Mouse (Mus musculus) lung, embryonic 16.5 days (tissue): ENCODE measurements around the gene Pik3ca. TPM values are rescaled to one million over a fixed set of nuclear protein-coding genes. Genes with fewer than 3 reads are reported as not detected.

Source experiments
- ATAC-seq: fragments of 200-750 bp; cut with Nextera tagmentation; 2 replicates; pipeline ENCODE4 v1.8.0; 2017; ENCODE audit warnings: low read depth, mild to moderate bottlenecking, moderate library complexity
- H3K27ac ChIP-seq: fragments of 300-500 bp; sonication (generic); 2 replicates; pipeline ENCODE4 v1.5.1; 2014; ENCODE audit warnings: mild to moderate bottlenecking, control low read depth, low read length
- H3K27me3 ChIP-seq: fragments of 300-500 bp; sonication (generic); 2 replicates; pipeline ENCODE4 v1.6.1; 2014; ENCODE audit warnings: low read depth, low read length, mixed read lengths; ENCODE audit not compliant: control insufficient read depth, insufficient read depth
- H3K36me3 ChIP-seq: fragments of 300-500 bp; sonication (generic); 2 replicates; pipeline ENCODE4 v1.6.1; 2014; ENCODE audit warnings: low read length; ENCODE audit not compliant: control insufficient read depth, insufficient read depth
- H3K4me1 ChIP-seq: fragments of 300-500 bp; sonication (generic); replicated peaks from 2 replicates; pipeline ENCODE4 v1.6.1; 2014; ENCODE audit warnings: low read length, mixed read lengths; ENCODE audit not compliant: control insufficient read depth, insufficient read depth
- H3K4me2 ChIP-seq: fragments of 300-500 bp; sonication (generic); 2 replicates; pipeline ENCODE4 v1.6.1; 2014; ENCODE audit warnings: low read depth, low read length, control low read depth
- H3K4me3 ChIP-seq: fragments of 300-500 bp; sonication (generic); 2 replicates; pipeline ENCODE4 v1.5.1; 2014; ENCODE audit warnings: mild to moderate bottlenecking, low read length, control low read depth
- H3K9ac ChIP-seq: fragments of 300-500 bp; sonication (generic); 2 replicates; pipeline ENCODE4 v1.6.1; 2014; ENCODE audit warnings: low read length, control low read depth
- H3K9me3 ChIP-seq: fragments of 300-500 bp; sonication (generic); 2 replicates; pipeline ENCODE4 v1.6.1; 2016; ENCODE audit warnings: low read length; ENCODE audit not compliant: control insufficient read depth
- WGBS: fragments of 180-500 bp; shearing (Covaris S2); extraction: QIAGEN DNeasy Blood & Tissue Kit; methylation state at CpG from one replicate; pipeline ENCODE4 v1.1.7; 2014; 5-methylcytosine and 5-hydroxymethylcytosine counted together
- polyA plus RNA-seq: library from polyadenylated mRNA; unstranded; fragments of >200 nt; fragmentation: Nextera tagmentation; extraction: Ambion mirVana; gene quantifications from 2 replicates; pipeline ENCODE4 v1.2.1, GENCODE M21; 2015

Gene Pik3ca
- polyA plus RNA-seq, 1 experiment from 2014 or later, result 10.2 TPM

DNA sequence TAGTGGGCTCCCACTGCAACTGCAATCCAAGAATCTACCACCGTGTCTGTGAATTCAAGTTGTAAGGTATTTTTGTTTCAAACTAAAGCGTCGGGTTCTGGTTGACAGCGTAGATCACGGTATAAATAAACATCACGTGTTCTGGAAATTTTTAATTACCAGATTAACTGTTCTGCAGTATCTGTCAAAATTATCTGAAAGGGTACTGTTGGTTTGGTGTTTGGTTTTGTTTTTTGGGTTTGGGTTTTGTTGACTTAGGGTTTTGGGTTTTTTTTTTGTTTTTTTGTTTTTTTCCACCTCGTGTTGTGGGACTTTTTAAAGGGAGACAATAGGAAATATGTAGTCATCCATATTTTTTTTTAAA lies 686 bp downstream of the Pik3ca start:
- H3K4me1 ChIP-seq, result peaks cover 34% of the 10 kb centered on the region
- no peak for ATAC-seq
- peak overlapping the region; percentile 75 for H3K4me2 ChIP-seq
- H3K27me3 ChIP-seq, result no peaks in the 10 kb centered on the region
- H3K36me3 ChIP-seq, result no peaks in the 10 kb centered on the region
- H3K9ac ChIP-seq, result peak overlapping the region; percentile 96
- H3K4me3 ChIP-seq, result peak overlapping the region; percentile 95
- H3K27ac ChIP-seq, result peak overlapping the region; percentile 99
- H3K9me3 ChIP-seq, result no peaks in the 10 kb centered on the region
- WGBS, result 0% methylated on average over 7 of the region's 7 CpGs

GRCm38 (mm10) chr3:32398623-32399022 lies 1.2 kb downstream of the Pik3ca start:
- Histone ChIP-seq H3K27me3 (no peaks in the 10 kb centered on the region), H3K4me2 (peak overlapping the region; percentile 51), H3K36me3 (no peaks in the 10 kb centered on the region), H3K4me1 (peaks cover 36% of the 10 kb centered on the region), H3K27ac (no peak overlapping the region), H3K9me3 (no peaks in the 10 kb centered on the region), H3K4me3 (peak overlapping the region; percentile 26; the same call in 1 of the 2 replicates), H3K9ac (peak overlapping the region; percentile 43)
- no peak for ATAC-seq
- WGBS, result 10% methylated on average over 4 of the region's 4 CpGs

GRCm38 (mm10) chr3:32399381-32399780 lies 1.9 kb downstream of the Pik3ca start:
- Histone ChIP-seq H3K4me3 (no peak overlapping the region), H3K36me3 (no peaks in the 10 kb centered on the region), H3K9me3 (no peaks in the 10 kb centered on the region), H3K9ac (peak overlapping the region; percentile 26; the same call in 1 of the 2 replicates), H3K4me1 (peaks cover 36% of the 10 kb centered on the region), H3K27ac (no peak overlapping the region), H3K4me2 (peak overlapping the region; percentile 2; the same call in 1 of the 2 replicates), H3K27me3 (no peaks in the 10 kb centered on the region)
- 29% methylated on average over 4 of the region's 4 CpGs for WGBS
- no peak for ATAC-seq

- H3K4me2 ChIP-seq, result no peak overlapping the region; the same call in 1 of the 2 replicates
- no peaks in the 10 kb centered on the region for H3K27me3 ChIP-seq
- H3K4me3 ChIP-seq, result no peak overlapping the region
- 34% methylated on average over 2 of the region's 2 CpGs for WGBS
- 0 out of 2 replicates have a peak overlapping the region, but pooled peaks have one; percentile 16 for H3K27ac ChIP-seq
- ATAC-seq, result no peak
- peak overlapping the region; percentile 24; the same call in 1 of the 2 replicates for H3K9ac ChIP-seq
- no peaks in the 10 kb centered on the region for H3K9me3 ChIP-seq
- peaks cover 38% of the 10 kb centered on the region for H3K4me1 ChIP-seq
- no peaks in the 10 kb centered on the region for H3K36me3 ChIP-seq
Measured at GRCm38 (mm10) chr3:32399931-32400330, 2.5 kb downstream of the Pik3ca start.

DNA sequence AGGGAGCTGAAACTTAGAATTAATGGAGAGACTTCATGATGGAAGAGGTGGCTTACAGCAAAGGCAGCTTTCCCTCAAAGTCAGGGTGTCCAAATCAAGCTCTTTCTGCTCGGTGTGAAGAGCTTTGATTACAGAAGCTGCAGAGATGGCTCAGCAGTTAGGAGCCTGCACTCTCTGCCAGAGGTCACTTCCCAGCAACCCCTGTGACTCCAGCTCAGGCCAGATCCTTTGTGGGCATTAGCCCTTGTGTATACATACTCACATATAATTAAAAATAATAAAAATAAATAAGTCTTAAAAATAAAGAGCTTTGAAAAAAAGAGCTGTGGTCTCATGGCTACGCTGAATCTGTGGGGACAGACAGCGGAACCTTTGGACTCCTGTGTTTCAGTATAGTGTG lies 4.1 kb downstream of the Pik3ca start:
- H3K27ac ChIP-seq, result no peak overlapping the region
- H3K9me3 ChIP-seq, result no peaks in the 10 kb centered on the region
- H3K27me3 ChIP-seq, result no peaks in the 10 kb centered on the region
- H3K4me2 ChIP-seq, result no peak overlapping the region
- no peaks in the 10 kb centered on the region for H3K36me3 ChIP-seq
- H3K9ac ChIP-seq, result no peak overlapping the region
- ATAC-seq, result no peak
- H3K4me3 ChIP-seq, result no peak overlapping the region
- H3K4me1 ChIP-seq, result peaks cover 38% of the 10 kb centered on the region
- WGBS, result 72% methylated on average over 3 of the region's 3 CpGs

- no peak overlapping the region for H3K9ac ChIP-seq
Measured at GRCm38 (mm10) chr3:32402990-32403885, 5.8 kb downstream of the Pik3ca start.

DNA sequence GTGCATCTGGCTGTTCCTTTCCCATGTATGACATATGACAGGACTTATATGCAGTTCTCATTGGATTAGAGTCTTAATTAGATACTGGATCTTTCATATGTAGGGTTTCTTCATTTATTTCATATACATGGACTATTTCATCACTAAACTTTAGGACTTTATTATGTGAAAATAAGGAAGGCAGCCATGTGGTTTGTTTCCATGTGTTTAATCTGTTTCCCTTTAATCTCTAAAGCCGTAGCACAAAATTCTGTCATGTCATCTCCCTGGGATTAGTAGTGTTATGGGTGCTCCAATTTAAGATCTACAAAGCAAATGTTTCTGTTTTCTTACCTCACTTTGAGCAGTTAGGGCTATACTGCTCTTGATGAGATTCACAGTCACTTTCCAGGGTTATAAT lies 8.2 kb downstream of the Pik3ca start:
- H3K4me3 ChIP-seq, result no peak overlapping the region
- no peak overlapping the region for H3K9ac ChIP-seq
- H3K36me3 ChIP-seq, result no peaks in the 10 kb centered on the region
- H3K27me3 ChIP-seq, result no peaks in the 10 kb centered on the region
- peaks cover 40% of the 10 kb centered on the region for H3K4me1 ChIP-seq
- H3K27ac ChIP-seq, result no peak overlapping the region
- peaks cover 2% of the 10 kb centered on the region; the same call in 1 of the 2 replicates for H3K9me3 ChIP-seq
- ATAC-seq, result no peak
- 75% methylated on average over 1 of the region's 1 CpGs for WGBS
- H3K4me2 ChIP-seq, result no peak overlapping the region

More at GRCm38 (mm10) chr3:32402990-32403885, 5.8 kb downstream of the Pik3ca start:
- Histone ChIP-seq H3K36me3 (no peaks in the 10 kb centered on the region), H3K9me3 (no peaks in the 10 kb centered on the region), H3K27ac (0 out of 2 replicates have a peak overlapping the region, but pooled peaks have one; percentile 6), H3K4me3 (no peak overlapping the region), H3K27me3 (no peaks in the 10 kb centered on the region), H3K4me2 (no peak overlapping the region), H3K4me1 (peaks cover 45% of the 10 kb centered on the region)
- 66% methylated on average over 7 of the region's 7 CpGs for WGBS
- ATAC-seq, result no peak

- Histone ChIP-seq H3K27ac (no peak overlapping the region), H3K9ac (no peak overlapping the region), H3K27me3 (no peaks in the 10 kb centered on the region), H3K4me3 (no peak overlapping the region), H3K4me2 (no peak overlapping the region), H3K4me1 (peaks cover 34% of the 10 kb centered on the region), H3K36me3 (no peaks in the 10 kb centered on the region), H3K9me3 (peaks cover 2% of the 10 kb centered on the region; the same call in 1 of the 2 replicates)
- WGBS, result 82% methylated on average over 6 of the region's 6 CpGs
- no peak for ATAC-seq
Measured at GRCm38 (mm10) chr3:32406804-32407203, 9.3 kb downstream of the Pik3ca start.

DNA sequence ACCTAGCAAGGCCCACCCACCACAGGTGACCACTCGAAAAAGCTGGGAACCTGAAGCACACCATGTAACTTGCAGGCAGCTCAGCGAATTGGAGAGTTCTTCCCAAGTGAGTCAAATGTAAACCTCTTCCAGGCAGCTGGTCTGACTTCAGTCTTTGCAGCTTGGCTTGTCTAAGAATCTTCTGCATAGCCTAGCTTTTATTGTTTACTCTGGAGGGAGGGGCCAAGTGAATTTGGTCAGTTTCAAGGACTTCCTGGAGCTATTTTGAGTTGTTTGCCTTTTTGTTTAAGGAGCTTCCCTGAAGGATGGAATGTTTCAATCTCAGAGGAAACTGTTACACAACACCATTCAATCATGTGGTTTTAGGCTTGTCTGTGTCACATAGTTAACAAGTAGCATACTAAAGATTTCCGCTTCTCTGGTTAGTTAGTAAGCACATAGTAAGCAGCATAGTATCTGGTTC lies 11.4 kb downstream of the Pik3ca start:
- no peak overlapping the region for H3K4me3 ChIP-seq
- no peak overlapping the region for H3K9ac ChIP-seq
- H3K4me1 ChIP-seq, result peaks cover 41% of the 10 kb centered on the region
- 57% methylated on average over 3 of the region's 3 CpGs for WGBS
- ATAC-seq, result peak; percentile 83
- peak overlapping the region; percentile 33 for H3K4me2 ChIP-seq
- H3K36me3 ChIP-seq, result no peaks in the 10 kb centered on the region
- peaks cover 2% of the 10 kb centered on the region; the same call in 1 of the 2 replicates for H3K9me3 ChIP-seq
- H3K27ac ChIP-seq, result peak overlapping the region; percentile 83
- H3K27me3 ChIP-seq, result no peaks in the 10 kb centered on the region
